Mouse (Mus musculus): ENCODE measurements around the gene Setd3. TPM values are rescaled to one million over a fixed set of nuclear protein-coding genes. Genes with fewer than 3 reads are reported as not detected.

Setd3 gene
- polyA plus RNA-seq, 1 experiment from 2014 or later, result 108 TPM

DNA sequence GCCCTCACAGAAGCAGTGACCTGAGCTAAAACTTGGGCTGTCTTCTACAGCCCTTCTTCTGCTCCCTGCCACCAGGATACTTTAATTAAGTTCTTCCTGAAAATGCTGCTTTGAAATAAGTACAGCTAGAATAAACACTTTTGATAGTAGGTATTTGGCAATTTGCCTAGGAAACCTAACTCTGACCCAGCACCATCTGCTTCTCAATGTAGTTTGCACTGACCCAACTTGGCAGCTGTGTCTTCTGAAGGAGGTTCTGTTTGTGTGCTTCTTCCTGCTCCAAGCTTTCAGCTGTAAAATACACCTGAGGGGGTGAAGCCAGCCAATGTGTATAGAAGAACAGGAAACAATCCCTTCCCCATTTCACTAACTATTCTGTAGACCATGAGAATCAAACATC, 7.8 kb downstream of the Setd3 start:
- H3K27me3 ChIP-seq, result no peaks in the 10 kb centered on the region
- no peak for ATAC-seq (replicated peaks)
- H3K4me2 ChIP-seq (replicated peaks), result no peak overlapping the region
- peaks cover 11% of the 10 kb centered on the region for H3K4me1 ChIP-seq
- H3K27ac ChIP-seq (replicated peaks), result no peak overlapping the region
- H3K36me3 ChIP-seq, result no peaks in the 10 kb centered on the region
- H3K4me3 ChIP-seq, result no peak overlapping the region
- H3K9me3 ChIP-seq, result no peaks in the 10 kb centered on the region
- no peak overlapping the region for H3K9ac ChIP-seq (replicated peaks)

DNA sequence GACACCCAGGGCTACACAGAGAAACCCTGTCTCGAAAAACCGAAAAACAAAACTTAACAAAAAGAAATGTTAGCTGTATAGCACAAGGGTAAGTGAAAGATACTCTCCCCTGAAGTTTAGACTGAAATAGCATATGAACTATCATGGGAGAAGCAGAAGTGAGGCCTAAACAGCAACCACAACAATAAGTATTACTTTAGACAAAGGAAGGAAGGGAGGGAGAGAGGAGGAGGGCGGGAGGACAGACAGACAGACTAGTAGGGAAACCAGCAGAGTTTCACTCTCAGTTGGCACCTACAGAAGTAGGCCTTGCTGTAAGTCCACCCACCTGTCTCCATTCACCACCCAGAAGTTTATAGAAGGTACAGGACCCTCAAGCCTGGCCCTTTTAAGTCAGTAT, 8.6 kb downstream of the Setd3 start:
- Histone ChIP-seq H3K9ac (replicated peaks) (no peak overlapping the region), H3K4me2 (replicated peaks) (no peak overlapping the region), H3K4me3 (no peak overlapping the region), H3K9me3 (no peaks in the 10 kb centered on the region), H3K27me3 (no peaks in the 10 kb centered on the region), H3K27ac (replicated peaks) (no peak overlapping the region), H3K4me1 (peaks cover 8% of the 10 kb centered on the region), H3K36me3 (no peaks in the 10 kb centered on the region)
- WGBS, result 92% methylated on average over 3 of the region's 3 CpGs
- no peak for ATAC-seq (replicated peaks)

DNA sequence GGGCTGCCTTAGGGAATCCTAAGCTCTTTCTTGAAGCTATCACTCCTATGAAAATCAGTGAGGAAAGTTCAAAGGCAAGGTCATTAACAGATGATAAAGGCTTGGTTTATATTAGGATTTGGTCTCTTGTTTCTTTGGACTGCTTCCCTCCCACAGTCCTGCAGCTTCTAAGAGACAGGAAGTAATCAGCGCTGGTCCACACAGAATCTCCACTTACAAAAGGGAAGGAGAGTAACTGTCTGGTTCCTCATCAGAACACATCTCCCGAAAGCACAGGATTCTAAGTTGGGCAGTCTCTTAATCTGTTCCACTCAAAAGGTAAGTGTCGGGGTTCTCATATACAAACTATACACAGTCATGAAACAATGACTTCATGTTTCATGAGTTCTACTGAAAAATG, 10.2 kb downstream of the Setd3 start:
- Histone ChIP-seq H3K27ac (replicated peaks) (no peak overlapping the region), H3K9ac (replicated peaks) (no peak overlapping the region), H3K36me3 (peaks cover 3% of the 10 kb centered on the region; the same call in 1 of the 2 replicates), H3K4me3 (no peak overlapping the region), H3K9me3 (no peaks in the 10 kb centered on the region), H3K27me3 (no peaks in the 10 kb centered on the region), H3K4me2 (replicated peaks) (no peak overlapping the region), H3K4me1 (peaks cover 8% of the 10 kb centered on the region)
- WGBS, result 65% methylated on average over 3 of the region's 3 CpGs
- no peak for ATAC-seq (replicated peaks)

DNA sequence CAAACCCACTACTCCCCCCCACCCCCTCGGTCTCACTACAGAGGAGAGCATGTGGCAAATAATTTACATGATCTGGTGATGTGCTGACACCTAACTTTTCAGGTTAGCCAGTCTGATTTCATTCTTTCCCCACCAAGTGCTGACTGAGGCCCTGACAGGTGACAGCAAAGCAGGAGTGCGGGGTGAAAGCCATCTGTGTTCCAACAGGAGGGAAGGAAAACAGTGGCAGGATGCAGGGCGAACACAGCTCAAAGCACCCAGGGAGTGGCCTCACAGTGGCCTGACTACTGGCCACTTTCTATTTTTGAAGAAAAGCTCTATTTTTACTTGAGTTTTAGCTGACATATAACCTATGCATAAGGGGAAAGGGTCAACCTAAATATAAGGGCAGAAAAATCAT, 15.4 kb downstream of the Setd3 start:
- Histone ChIP-seq H3K27ac (replicated peaks) (no peak overlapping the region), H3K4me2 (replicated peaks) (no peak overlapping the region), H3K9ac (replicated peaks) (no peak overlapping the region), H3K4me1 (no peaks in the 10 kb centered on the region), H3K36me3 (peaks cover 18% of the 10 kb centered on the region), H3K27me3 (no peaks in the 10 kb centered on the region), H3K9me3 (no peaks in the 10 kb centered on the region), H3K4me3 (no peak overlapping the region)
- WGBS, result 69% methylated on average over 3 of the region's 3 CpGs
- no peak for ATAC-seq (replicated peaks)

DNA sequence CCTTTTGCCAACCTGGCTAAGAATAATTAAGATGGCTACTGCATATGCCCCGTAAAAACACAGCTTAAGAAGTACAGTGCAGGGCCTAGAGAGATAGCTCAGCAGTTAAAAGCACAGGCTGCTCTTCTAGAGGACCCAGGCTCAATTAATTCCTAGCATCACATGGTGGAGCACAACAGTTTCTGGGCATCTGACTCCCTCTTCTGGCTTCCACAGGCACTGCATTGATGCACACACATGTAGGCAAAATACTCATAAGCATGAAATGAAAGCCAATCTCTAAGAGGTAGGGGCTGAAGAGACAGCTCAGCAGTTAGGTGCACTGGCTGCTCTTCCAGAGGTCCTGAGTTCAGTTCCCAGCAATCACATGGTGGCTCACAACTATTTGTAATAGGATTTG, 17.1 kb downstream of the Setd3 start:
- no peak for ATAC-seq (replicated peaks)
- Histone ChIP-seq H3K4me2 (replicated peaks) (no peak overlapping the region), H3K27me3 (no peaks in the 10 kb centered on the region), H3K4me3 (no peak overlapping the region), H3K9me3 (no peaks in the 10 kb centered on the region), H3K27ac (replicated peaks) (no peak overlapping the region), H3K4me1 (no peaks in the 10 kb centered on the region), H3K36me3 (peaks cover 23% of the 10 kb centered on the region), H3K9ac (replicated peaks) (no peak overlapping the region)
- WGBS, result 96% methylated on average over 1 of the region's 1 CpGs

DNA sequence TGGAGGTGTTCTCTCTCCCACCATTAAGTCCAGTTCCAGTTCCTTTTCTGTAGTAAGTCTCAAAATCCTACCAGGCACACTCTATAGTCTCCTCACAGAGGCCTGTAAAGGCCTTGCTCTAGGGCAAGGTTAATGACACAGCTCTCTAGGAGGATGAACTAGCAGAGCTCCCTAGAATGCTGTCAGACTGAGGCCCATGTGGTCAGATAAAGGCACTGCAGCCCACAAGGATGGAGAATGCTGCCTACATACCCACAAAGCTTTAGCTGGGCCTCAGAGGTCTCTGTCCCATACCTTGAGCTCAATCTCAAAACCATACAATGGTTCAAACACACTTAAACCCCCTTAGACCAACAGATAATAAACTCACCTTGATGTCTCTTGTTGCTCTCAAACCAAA, 19.3 kb downstream of the Setd3 start:
- Histone ChIP-seq H3K4me3 (no peak overlapping the region), H3K27ac (replicated peaks) (no peak overlapping the region), H3K4me2 (replicated peaks) (no peak overlapping the region), H3K27me3 (no peaks in the 10 kb centered on the region), H3K36me3 (peaks cover 28% of the 10 kb centered on the region), H3K9ac (replicated peaks) (no peak overlapping the region), H3K4me1 (no peaks in the 10 kb centered on the region), H3K9me3 (no peaks in the 10 kb centered on the region)
- ATAC-seq (replicated peaks), result no peak

DNA sequence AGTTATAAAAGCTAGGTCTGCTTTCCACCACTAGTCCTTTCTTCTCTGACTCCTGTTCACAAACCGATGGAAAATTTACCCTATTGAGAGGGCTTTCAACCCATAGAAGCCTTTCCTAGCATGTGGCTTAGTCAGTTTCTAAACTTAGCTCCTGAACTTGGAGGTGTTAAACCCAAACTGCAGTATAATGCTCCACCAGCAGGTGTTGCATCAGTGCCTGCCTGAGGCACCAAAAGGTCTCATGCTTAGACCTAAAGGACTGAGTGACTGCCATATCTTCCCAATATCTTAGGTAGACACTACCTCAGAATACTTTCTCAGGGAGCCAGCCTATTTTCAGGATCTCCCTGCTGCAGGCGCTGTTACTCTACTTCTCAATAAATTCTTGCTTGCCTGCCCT, 26.4 kb downstream of the Setd3 start:
- WGBS, result 92% methylated on average over 2 of the region's 2 CpGs
- Histone ChIP-seq H3K9me3 (no peaks in the 10 kb centered on the region), H3K4me2 (replicated peaks) (no peak overlapping the region), H3K4me3 (no peak overlapping the region), H3K36me3 (peaks cover 19% of the 10 kb centered on the region), H3K4me1 (no peaks in the 10 kb centered on the region), H3K9ac (replicated peaks) (no peak overlapping the region), H3K27me3 (no peaks in the 10 kb centered on the region), H3K27ac (replicated peaks) (no peak overlapping the region)
- ATAC-seq (replicated peaks), result no peak

DNA sequence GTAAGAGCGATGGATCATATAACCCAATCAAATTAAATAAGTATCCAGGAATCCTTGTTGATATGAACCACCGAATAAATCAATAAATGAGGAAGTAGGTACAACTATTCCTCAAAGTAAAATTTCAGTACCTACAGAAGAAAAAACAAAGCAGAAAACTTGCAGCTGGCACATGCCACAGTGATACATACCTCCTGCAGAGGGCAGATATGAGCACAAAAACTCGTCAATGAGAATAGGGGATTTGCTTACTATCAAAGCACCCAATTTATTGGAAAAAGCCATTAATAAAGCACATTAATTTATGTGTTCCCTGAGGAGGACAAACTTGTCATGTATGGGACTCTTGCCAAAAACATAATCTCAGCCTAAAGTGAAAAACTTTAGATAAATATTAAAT, 29.4 kb downstream of the Setd3 start:
- Histone ChIP-seq H3K4me1 (no peaks in the 10 kb centered on the region), H3K4me2 (replicated peaks) (no peak overlapping the region), H3K27me3 (no peaks in the 10 kb centered on the region), H3K9me3 (no peaks in the 10 kb centered on the region), H3K36me3 (peaks cover 9% of the 10 kb centered on the region), H3K4me3 (no peak overlapping the region), H3K27ac (replicated peaks) (no peak overlapping the region), H3K9ac (replicated peaks) (no peak overlapping the region)
- no peak for ATAC-seq (replicated peaks)
- WGBS, result 73% methylated on average over 3 of the region's 3 CpGs

DNA sequence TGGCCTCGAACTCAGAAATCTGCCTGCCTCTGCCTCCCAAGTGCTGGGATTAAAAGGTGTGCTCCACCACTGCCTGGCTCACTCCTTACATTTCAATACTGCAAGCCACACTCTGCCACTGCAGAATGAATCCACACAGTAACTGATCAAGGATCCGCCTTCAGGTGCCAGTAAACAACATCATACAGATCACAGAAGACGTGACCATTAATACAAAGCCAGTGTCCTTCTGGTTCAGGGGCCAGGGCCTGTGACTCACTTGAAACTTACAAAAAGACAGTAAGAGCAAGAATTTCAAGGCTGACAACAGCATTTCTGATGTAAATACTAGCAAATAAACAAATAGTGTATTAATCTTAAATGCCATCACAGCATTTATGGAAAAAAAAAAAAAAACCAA, 33.9 kb downstream of the Setd3 start:
- ATAC-seq (replicated peaks), result no peak
- Histone ChIP-seq H3K9me3 (no peaks in the 10 kb centered on the region), H3K9ac (replicated peaks) (no peak overlapping the region), H3K36me3 (peaks cover 5% of the 10 kb centered on the region; the same call in 1 of the 2 replicates), H3K4me2 (replicated peaks) (no peak overlapping the region), H3K4me3 (no peak overlapping the region), H3K4me1 (no peaks in the 10 kb centered on the region), H3K27ac (replicated peaks) (no peak overlapping the region), H3K27me3 (no peaks in the 10 kb centered on the region)
- WGBS, result 95% methylated on average over 3 of the region's 3 CpGs

DNA sequence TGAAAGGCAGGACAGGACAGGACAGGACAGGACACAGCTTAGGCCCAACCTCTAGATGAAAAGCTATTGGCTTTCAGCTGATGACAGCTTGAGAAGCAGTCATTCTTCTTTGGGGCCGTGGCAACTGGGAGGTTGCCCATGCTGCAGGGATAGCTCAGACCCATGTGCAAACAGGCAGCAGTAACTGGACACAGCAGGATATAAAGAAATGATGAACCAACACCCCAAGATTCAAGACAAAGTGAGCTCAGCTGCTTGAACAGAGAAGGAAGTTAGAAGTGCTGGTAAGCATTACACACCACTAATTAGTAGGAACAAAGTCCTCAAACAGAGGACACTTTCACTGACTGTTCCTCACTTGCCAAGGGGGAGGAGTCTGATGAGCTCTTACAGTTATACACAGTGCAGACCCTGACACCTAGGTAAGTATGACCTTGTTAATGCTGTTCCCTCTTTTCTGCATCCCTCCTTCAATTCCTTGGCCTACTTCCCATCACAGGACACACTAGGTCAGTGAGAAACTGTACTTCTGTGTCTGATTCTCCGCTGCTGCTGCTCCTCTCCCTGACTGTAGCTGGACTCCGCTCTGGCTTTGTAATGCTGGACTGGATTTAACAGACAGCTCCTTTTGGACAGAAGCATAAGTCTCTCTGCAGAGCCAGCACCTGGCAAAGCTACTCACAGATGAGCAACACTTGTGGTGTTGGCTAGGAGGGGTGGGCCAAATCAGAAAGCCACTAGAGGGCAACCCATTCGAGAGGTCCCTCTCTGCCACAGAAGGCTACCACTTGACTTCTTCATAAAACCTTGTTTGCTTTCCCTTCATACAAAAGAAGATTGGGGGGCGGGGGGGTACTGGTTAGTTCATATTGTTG, 35.3 kb downstream of the Setd3 start:
- H3K4me2 ChIP-seq (replicated peaks), result no peak overlapping the region
- no peak overlapping the region for H3K4me3 ChIP-seq
- H3K4me1 ChIP-seq, result no peaks in the 10 kb centered on the region
- H3K27me3 ChIP-seq, result no peaks in the 10 kb centered on the region
- ATAC-seq (replicated peaks), result no peak
- peaks cover 5% of the 10 kb centered on the region; the same call in 1 of the 2 replicates for H3K36me3 ChIP-seq
- no peak overlapping the region for H3K9ac ChIP-seq (replicated peaks)
- H3K9me3 ChIP-seq, result no peaks in the 10 kb centered on the region
- 83% methylated on average over 5 of the region's 5 CpGs for WGBS
- H3K27ac ChIP-seq (replicated peaks), result no peak overlapping the region

DNA sequence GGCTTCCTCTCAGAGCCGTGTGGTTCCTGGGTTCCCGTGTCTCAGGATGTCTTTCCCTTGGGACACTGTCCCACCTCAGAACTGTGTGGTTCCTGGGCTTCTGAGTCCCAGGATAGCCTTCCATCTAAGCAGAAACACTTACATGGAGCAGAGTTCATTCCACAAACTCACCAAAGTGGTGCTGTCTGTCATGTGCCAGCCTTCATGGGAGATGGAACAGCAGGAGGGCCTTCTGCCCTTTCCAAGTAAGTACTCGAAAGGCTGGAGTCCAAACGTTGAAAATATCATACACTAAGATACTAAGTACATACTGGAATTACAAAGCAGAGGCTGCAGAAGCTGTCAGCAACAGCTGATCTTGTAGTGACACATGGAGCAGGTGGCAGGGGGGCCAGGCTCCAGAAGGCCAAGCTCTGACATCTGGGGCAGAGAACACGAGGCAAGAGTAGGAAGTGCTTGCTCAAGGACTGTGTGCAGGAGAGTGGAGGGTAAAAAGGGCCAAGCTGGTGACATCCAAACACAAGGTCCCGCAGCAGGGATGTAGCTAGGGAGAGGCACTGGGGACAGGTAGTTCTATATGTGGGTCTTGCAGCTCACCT, 43.4 kb downstream of the Setd3 start:
- Histone ChIP-seq H3K36me3 (peaks cover 3% of the 10 kb centered on the region; the same call in 1 of the 2 replicates), H3K27me3 (no peaks in the 10 kb centered on the region), H3K4me2 (replicated peaks) (no peak overlapping the region), H3K9me3 (no peaks in the 10 kb centered on the region), H3K27ac (replicated peaks) (no peak overlapping the region), H3K4me3 (no peak overlapping the region), H3K9ac (replicated peaks) (no peak overlapping the region), H3K4me1 (0 out of 2 replicates have a peak, but pooled peaks cover 5% of the 10 kb centered on the region)
- ATAC-seq (replicated peaks), result no peak
- WGBS, result 80% methylated on average over 6 of the region's 6 CpGs

DNA sequence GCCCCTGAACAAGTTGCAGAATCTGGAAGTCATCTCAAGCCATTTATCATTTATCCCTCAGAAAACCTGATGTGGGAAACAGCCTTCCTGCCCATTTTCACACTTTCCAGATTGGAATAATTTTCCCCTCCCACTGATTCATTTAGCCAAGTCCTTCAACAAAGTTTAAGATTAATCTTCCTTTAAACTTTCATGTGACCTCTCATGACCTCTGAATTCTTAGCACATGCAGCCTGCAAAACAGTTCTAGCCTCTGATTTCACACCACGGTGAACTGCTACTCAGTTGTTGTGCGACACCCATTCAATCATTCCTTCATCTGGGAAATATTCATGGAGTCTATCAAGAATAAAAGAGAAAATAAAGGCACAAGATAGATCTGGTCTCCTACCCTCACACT, 45.9 kb downstream of the Setd3 start:
- Histone ChIP-seq H3K27me3 (no peaks in the 10 kb centered on the region), H3K9ac (replicated peaks) (no peak overlapping the region), H3K27ac (replicated peaks) (peak overlapping the region; percentile 61), H3K4me2 (replicated peaks) (no peak overlapping the region), H3K9me3 (no peaks in the 10 kb centered on the region), H3K4me3 (no peak overlapping the region), H3K4me1 (0 out of 2 replicates have a peak, but pooled peaks cover 5% of the 10 kb centered on the region), H3K36me3 (peaks cover 24% of the 10 kb centered on the region)
- no peak for ATAC-seq (replicated peaks)
- WGBS, result 89% methylated on average over 2 of the region's 2 CpGs

Data from forebrain, embryonic 15.5 days (tissue).